Mouse (Mus musculus): ENCODE data around the gene Ahsg.

The Ahsg gene

GRCm38 (mm10) chr16:22947371-22947770 lies 56.3 kb downstream of the Ahsg start:
- no peak for DNase-seq

All from lung, postnatal 14 days (tissue).